Mouse (Mus musculus) embryonic fibroblast, embryonic 13.5 days (primary cell): ENCODE results near the gene Olfr750. TPM values are rescaled to one million over a fixed set of nuclear protein-coding genes. Genes with fewer than 3 reads are reported as not detected.

ENCODE experiments used
- H3K27ac ChIP-seq: 2 replicates; pipeline ENCODE4 v1.5.1; 2012; ENCODE audit warnings: low read length, control low read depth, inconsistent platforms; ENCODE audit not compliant: insufficient read depth
- H3K4me1 ChIP-seq: 2 replicates; pipeline ENCODE4 v1.6.1; 2011; ENCODE audit warnings: low read length; ENCODE audit not compliant: control insufficient read depth, insufficient read depth
- H3K4me3 ChIP-seq: 2 replicates; pipeline ENCODE4 v1.5.1; 2011; ENCODE audit warnings: mild to moderate bottlenecking, control low read depth, low read length; ENCODE audit not compliant: insufficient read depth
- CTCF ChIP-seq: IDR thresholded peaks from 2 replicates; pipeline ENCODE4 v1.5.1; 2011; ENCODE audit warnings: mild to moderate bottlenecking, control low read depth, low read length, moderate library complexity, borderline replicate concordance; ENCODE audit not compliant: insufficient read depth
- POLR2A ChIP-seq: IDR thresholded peaks from 2 replicates; pipeline ENCODE4 v1.6.1; 2011; ENCODE audit warnings: low read depth, mild to moderate bottlenecking, control low read depth, low read length, moderate library complexity
- polyA plus RNA-seq: library from polyadenylated mRNA; stranded (reverse); fragments of >200 nt; gene quantifications from 2 replicates; pipeline ENCODE4 v1.2.4, GENCODE M21; 2011; ENCODE audit warnings: low read depth; ENCODE audit not compliant: missing spikeins, insufficient read length

Gene Olfr750
- polyA plus RNA-seq, 1 experiment, result not detected

GRCm38 (mm10) chr14:51095736-51096524, 21.7 kb upstream of the Olfr750 start:
- no peak overlapping the region for H3K4me3 ChIP-seq
- no peak for TF ChIP-seq CTCF
- no peak for TF ChIP-seq POLR2A
- H3K27ac ChIP-seq, result no peak overlapping the region
- H3K4me1 ChIP-seq, result peaks cover 5% of the 10 kb centered on the region; the same call in 1 of the 2 replicates

GRCm38 (mm10) chr14:51094921-51095320, 20.7 kb upstream of the Olfr750 start:
- no peak overlapping the region for H3K27ac ChIP-seq
- H3K4me1 ChIP-seq, result peaks cover 5% of the 10 kb centered on the region; the same call in 1 of the 2 replicates
- no peak for TF ChIP-seq POLR2A
- no peak overlapping the region for H3K4me3 ChIP-seq

DNA sequence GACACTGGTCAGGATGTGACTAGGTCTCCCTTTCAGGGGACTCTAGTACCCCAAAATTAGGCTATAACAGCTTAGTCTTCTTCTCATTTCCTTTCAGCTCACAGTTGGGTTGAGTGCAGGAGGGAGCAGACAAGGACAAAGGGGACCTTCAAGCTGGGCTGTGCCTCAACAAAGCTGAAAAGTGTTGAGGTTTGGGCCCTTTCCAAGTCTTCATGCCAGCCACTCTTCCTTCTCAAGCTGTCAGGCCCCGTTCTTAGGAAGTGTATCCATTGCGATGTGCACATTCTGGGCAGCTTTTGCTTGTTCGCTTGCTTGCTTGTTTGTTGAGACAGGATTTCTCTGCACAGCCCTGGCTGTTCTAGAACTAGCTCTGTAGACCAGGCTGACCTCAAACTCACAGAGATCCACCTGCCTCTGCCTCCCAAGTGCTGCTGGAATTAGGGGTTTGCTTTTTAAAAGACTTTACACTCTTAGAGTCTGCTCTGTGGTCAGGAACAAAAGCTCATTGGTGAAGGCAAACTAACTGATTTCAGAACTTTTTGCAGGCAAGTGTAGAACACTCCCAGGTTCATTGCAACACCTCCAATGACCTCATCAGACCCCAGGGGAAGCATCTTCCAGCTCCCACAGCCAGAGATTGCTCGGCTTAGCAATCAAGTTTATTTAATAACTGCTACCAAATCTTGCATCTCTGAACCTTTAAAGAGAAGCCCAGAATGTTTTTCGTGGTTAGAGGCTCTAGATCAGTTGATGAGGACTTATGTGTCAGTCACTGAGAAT, 20.1 kb upstream of the Olfr750 start:
- TF ChIP-seq POLR2A (no peak), CTCF (no peak)
- H3K4me3 ChIP-seq, result no peak overlapping the region
- H3K4me1 ChIP-seq, result peaks cover 5% of the 10 kb centered on the region; the same call in 1 of the 2 replicates
- H3K27ac ChIP-seq, result peak overlapping the region; percentile 11

DNA sequence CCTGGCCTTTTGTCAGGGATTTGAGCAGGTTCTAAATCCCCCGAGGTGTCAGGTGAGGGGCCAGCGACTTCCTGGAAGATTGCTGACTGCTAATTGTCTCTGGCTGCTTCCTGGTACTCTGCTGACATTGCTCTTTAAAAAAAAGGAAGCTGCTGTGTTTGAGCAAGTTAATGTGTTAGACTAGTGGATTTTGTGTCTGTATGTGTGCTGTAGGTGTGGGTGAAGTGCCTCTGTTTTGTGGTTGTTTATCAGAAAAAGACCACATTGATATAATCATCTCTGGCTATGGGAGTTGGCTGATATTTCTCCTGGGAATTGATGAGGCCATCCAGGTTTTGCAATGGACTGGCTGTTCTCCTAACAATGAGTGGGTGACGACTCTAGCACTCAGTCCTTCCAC, 19.3 kb upstream of the Olfr750 start:
- Histone ChIP-seq H3K27ac (no peak overlapping the region), H3K4me1 (peaks cover 5% of the 10 kb centered on the region; the same call in 1 of the 2 replicates), H3K4me3 (no peak overlapping the region)
- no peak for TF ChIP-seq POLR2A
- no peak for TF ChIP-seq CTCF

DNA sequence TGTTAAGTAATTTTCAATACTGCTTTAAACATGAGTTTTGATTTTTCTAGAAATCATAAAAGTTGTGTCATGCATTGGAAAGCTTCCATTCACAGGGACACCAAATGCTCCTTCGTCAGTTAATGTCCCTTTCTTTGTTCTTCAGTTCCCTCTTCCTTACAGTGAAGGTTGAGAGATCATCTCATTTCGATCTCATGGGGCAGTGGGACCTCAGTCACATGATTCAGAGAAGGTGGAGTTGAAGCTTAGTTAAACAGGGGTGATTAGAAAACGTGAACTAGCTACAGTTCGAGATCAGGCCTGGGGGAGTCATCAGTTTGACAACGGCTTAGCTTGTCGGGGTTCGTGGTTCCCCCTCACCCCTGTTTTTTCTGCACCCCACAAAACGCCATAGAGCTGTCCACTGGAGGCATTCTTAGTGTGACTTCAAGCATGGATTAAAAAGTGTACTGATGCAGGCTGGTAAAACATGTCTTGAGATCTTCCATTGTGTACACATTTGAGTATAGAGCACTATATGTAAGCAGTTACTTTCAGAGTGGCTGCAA, 17.9 kb upstream of the Olfr750 start:
- Histone ChIP-seq H3K27ac (peak overlapping the region; percentile 59; the same call in 1 of the 2 replicates), H3K4me1 (peaks cover 5% of the 10 kb centered on the region; the same call in 1 of the 2 replicates), H3K4me3 (peak overlapping the region; percentile 82)
- TF ChIP-seq POLR2A, result no peak
- TF ChIP-seq CTCF, result no peak

GRCm38 (mm10) chr14:51090921-51091900, 17.0 kb upstream of the Olfr750 start, which contains the start of the genes Rnase4 and Ang:
TSS of gene Rnase4 (plus strand) at chr14:51091077.
TSS of gene Ang (plus strand) at chr14:51091150.
- Histone ChIP-seq H3K27ac (peak within 1 kb of the TSS; percentile 83), H3K4me3 (peak within 1 kb of the TSS; percentile 82), H3K4me1 (peaks cover 5% of the 10 kb centered on the region; the same call in 1 of the 2 replicates)
- TF ChIP-seq CTCF (no peak), POLR2A (peak; percentile 64)

DNA sequence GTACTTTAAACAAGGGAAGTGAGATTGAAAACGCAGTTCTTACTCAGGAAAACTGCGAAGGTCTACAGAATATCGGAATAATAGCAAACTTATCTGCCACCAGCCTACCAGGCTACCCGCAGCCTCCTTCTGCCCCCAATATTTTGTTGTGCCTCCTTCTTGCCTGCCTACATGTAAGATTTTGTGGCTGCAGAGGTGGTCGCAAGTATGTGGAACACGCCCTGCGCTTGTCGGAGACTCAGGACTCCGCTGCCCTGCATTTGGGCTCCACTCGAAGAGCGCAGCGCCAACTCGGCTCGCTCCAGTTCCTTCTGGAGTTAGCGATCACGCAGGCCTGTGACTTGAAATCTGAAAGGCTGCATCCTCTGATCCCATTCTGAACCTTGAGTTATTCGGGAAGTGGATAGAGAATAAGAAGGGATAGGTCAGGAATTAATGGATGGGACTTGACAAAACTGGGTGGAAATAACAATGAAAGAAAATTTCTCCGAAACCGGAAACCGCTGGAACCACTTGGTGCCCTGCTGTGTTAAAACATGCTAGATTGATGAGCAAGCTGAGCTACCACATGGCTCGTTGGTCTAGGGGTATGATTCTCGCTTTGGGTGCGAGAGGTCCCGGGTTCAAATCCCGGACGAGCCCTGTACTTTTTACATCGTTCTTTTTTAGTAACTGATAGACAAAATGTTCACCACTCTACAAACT, 16.0 kb upstream of the Olfr750 start:
- H3K4me1 ChIP-seq, result peaks cover 5% of the 10 kb centered on the region; the same call in 1 of the 2 replicates

DNA sequence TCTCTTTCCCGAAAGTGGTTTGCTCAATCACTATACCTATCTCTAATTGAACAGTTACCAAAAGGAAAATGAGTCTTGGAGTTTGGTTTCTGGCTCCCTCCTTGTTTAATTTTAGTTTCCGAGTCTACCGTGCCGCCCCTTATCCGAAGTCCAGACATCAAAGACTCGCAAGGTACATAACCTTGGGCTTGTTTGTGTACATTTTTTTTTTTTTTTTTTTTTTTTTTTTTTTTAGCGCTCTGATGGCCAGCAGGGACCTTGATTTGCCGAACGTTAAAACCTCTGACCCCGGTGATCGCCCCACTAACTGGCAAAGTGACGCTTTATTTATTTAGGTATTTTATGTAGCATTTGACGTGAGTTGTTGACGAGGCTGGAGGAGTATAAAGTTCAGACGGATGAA, 15.4 kb upstream of the Olfr750 start:
- peaks cover 5% of the 10 kb centered on the region; the same call in 1 of the 2 replicates for H3K4me1 ChIP-seq
- peak overlapping the region; percentile 83 for H3K27ac ChIP-seq
- H3K4me3 ChIP-seq, result peak overlapping the region; percentile 62
- TF ChIP-seq POLR2A (no peak), CTCF (no peak)

More for the DNA sequence above, 16.0 kb upstream of the Olfr750 start:
- TF ChIP-seq POLR2A, result peak; percentile 45; the same call in 1 of the 2 replicates
- TF ChIP-seq CTCF, result no peak
- Histone ChIP-seq H3K27ac (peak overlapping the region; percentile 83), H3K4me3 (peak overlapping the region; percentile 82)
